Mouse (Mus musculus) thymus, postnatal 14 days (tissue): ENCODE data around the gene Yipf2.

Source experiments
- DNase-seq: peaks from one replicate; pipeline ENCODE4 v3.0.0; 2021

The Yipf2 gene

DNA sequence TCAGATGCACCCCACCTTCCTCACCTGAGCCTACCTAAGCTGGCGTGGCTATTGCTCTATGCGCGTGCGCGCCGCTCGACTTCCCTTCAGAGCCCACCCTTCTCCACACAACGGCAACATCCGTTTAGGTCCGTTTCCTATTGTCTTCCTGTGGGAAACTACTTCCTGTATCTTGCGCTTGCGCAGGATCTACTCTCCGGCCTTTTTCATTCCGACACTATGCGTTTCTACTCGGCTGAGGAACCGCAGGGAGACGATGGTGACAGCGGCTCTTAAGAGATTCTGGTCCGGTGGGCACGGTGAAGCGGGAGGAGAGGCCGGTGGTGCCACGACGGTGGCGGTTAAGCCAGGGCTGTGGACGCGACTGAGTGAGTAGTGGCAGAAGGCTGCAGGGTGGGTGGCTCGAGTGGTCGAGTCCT is at the start of gene Yipf2, which contains the start of gene Timm29:
Gene Yipf2, minus strand, starts transcription at position 126 of the 419 bp plus-strand sequence.
Gene Timm29, plus strand, starts transcription at position 20 of the 419 bp plus-strand sequence.
- DNase-seq, result peak; percentile 92

DNA sequence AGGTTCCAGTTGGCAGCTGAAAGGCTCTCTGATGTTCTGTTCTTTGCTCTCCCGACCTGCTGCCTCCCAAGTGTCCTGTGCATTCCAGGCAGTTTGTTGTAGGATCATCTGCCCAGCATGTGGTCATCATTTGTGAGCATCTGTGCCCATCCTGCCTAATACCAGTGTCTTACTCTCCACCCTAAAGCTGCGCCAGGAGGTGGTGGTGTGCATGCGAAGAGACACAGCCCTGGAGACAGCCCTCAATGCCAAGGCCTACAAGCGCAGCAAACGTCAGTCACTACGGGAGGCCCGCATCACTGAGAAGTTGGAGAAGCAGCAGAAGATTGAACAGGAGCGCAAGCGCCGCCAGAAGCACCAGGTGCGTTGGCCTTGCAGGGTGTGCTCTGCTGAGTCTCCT is 46.4 kb upstream of the Yipf2 start:
- no peak for DNase-seq

DNA sequence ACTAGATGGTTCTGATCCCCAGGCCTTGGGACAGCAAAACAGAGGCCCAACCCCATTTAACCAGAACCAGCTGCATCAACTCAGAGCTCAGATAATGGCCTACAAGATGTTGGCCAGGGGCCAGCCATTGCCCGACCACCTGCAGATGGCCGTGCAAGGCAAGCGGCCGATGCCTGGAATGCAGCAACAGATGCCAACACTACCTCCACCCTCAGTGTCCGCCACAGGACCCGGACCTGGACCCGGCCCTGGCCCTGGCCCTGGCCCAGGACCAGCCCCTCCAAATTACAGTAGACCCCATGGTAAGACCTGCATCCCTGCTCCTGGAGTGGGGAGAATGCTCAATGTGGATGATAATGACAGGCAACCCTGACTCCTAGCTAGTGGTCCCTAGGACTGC is 43.0 kb upstream of the Yipf2 start:
- no peak for DNase-seq

DNA sequence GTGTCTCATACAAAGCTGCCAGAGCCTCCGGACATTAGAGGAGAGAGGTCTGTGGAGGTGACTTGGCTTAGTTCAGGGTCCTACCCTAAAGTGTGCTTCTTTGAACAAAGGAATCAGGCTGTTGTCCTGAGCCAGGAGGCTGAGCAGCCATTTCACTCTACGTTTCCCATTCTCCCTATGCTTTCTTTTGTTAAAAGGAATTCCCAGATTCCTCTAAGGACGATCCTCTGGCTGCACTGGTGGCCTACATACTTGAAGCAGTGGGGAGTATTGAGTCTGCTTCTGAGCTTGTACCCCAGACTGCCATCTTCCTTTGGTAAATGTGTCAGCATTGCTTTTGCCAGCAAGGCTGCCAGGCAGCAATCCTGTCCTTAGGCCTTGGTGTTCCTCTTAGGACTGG is 40.5 kb upstream of the Yipf2 start:
- DNase-seq, result no peak

DNA sequence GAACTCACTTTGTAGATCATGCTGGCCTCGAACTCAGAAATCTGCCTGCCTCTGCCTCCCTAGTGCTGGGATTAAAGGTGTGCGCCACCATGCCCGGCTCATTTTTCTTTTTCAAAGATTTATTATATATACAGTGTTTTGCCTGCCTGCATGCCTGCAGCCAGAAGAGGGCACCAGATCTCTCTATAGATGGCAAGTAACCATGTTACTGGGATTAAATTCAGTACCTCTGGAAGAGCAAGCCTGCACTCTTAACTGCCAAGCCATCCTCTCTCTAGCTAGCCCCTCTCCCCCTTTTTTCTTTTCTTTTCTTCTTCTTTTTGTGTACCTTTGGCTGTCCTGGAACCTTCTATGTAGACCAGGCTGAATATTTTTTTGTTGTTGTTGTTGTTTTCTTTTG is 38.0 kb upstream of the Yipf2 start:
- peak; percentile 77 for DNase-seq

DNA sequence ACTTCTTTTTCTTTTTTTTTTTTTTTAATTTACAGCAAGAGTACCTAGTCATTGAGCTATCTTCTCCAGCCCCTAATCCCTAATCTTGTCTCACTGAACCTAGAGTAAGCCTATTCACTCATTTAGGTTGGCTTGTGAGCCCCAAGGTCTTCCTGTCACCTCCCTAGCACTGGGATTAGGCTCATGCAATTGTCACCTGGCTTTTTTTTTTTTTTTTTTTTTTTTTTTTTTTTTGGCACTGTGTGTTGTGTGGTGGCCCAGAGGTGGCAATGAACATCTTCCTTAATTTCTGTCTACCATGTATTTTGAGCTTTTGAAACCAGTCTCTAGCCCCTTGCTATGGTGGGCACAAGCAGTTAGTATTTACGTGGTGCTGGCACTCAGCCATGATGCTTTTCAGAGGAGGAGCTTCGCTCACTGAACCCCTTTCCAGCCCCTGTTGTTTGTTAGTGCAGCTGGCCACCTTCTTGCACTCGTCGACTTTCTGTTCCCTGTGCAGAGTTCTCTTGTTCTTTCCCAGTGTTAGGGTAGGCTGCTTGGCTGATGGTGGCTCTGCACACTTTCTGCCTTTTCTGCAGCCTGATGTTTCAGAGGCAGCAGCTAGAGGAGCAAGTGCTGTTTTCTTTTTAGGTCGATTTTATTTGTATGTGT is 34.6 kb upstream of the Yipf2 start:
- peak; percentile 52 for DNase-seq

DNA sequence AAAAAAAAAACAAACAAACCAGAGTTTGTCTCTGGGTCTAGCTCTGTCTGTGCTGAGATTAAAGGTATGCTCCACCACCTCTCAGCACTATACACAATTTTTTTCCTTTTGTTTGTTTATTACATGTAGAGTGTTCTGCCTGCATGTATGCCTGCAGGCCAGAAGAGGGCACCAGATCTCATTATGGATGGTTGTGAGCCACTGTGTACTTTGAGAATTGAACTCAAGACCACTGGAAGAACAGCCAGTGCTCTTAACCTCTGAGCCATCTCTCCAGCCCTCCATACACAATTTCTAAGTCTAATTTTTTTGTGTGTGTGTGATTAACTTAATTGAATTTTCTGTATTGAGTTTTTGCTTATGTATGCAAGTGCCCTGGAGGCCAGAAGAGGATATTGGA is 33.9 kb upstream of the Yipf2 start:
- DNase-seq, result peak; percentile 39

DNA sequence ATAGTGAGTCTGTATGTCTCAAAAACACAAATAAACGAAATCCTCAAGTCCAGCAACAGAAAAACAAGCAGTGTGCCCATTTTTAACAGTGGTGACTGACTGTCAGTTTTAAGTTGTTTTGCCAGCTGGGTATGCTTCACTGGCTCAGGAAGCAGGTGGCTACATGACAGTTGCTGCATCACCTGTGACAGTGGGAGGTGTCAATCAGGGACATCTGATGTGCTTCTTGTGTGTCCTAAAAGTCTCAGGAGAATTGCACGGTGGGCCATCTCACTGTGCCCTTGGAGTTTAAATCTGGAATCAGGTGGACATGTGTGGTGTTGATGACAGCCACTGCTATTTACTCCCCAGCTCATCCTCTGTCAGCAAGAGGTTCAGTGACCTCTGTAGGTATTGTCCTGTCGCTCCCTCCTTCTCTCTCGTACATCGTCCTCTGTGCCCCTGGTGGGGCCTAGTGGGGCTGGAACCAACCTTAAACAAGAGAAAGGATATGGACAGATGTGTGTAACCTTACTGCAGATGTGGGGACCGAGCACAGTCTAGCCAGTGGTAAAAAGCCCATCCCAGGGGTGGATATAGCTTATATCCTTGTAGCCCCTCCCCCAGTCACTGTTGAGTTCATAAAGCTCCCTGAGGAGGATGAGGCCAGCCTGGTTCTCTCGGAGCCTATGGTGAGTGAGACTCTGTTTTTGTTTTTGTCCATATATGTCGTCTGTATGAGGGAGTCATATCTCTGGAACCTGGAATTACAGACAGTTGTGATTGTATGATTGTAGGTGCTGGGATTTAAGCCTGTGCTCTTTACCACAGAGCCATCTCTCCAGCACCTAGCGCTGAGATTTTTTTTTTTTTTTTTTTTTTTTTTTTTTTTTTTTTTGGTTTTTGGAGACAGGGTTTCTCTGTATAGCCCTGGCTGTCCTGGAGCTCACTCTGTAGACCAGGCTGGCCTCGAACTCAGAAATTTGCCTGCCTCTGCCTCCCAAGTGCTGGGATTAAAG is 33.0 kb upstream of the Yipf2 start:
- peak; percentile 76 for DNase-seq

DNA sequence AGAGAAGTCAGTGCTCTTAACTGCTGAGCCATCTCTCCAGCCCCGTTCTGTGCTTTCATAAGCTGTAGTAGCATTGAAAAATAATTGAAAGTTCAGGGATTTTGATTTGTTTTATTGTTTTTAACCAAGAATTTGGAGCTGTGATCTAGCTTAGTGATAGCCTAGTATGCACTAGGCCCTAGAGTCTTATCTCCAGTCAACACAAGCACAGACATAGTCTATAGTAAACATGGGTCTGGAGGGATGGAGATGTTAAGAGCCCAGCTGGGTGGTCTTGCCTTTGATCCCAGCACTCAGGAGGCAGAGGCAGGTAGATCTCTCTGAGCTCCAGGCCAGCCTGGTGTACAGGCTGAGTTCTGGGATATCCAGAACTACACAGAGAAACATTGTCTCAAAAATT is 30.0 kb upstream of the Yipf2 start:
- no peak for DNase-seq

DNA sequence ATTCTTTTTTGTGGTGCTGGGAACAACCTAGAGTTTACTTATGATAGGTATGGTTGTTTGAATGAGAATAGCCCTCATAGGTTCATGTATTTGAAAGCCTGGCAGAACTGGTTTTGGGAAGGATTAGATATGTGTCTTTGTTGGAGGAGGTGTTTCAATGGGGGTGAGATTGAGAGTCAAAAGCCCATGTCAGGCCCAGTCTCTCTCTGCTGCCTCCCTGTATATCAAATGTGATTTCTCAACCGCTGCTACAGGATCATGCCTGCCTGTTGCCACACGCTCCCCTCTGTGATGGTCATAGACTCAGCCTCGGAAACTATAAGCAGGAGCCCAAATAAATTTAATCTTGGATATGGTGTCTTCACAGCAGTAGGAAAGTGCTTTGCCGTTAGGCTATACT is 27.6 kb upstream of the Yipf2 start:
- no peak for DNase-seq

DNA sequence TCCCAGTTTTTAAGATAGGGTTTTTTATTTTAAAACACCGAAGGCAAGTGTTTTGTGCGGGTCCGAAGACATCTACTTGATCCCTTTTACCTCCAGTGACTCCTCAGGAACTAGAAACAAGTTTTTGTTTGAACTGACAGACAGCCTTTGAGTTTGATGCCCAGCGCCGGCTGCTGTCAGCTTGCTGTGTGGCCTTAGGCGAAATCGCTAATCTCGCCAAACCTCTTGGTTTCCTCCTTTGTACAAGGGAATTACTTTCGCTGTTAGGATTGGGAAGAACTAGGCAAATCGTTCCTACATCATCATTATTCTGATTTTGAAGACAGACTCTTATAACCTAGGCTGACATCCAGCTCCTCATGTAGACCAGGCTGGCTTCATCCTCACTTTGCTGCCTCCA is 24.4 kb upstream of the Yipf2 start:
- peak; percentile 41 for DNase-seq

DNA sequence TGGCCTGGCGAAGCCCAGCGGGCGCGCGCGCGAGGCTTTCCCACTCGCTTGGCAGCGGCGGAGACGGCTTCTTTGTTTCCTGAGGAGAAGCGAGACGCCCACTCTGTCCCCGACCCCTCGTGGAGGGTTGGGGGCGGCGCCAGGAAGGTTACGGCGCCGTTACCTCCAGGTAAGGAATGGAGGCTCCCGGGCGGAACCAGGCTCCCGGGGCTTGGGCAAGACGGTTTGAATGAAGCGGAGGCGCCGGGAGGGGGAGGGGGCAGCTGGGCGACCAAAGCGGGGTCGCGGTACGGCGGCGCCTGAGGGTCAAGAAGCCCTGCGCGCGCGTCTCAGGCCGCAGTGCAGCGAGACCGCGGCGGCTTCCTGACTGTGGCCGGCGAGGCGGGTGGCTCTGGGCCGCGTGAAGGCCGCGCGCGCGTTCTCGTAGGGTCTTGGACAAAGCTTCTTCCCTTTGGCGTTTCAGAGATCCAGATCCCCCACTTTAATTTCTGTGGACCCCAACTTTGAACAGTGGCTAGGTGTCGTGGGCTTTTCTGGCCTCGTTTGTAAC is 23.7 kb upstream of the Yipf2 start:
- peak; percentile 94 for DNase-seq

DNA sequence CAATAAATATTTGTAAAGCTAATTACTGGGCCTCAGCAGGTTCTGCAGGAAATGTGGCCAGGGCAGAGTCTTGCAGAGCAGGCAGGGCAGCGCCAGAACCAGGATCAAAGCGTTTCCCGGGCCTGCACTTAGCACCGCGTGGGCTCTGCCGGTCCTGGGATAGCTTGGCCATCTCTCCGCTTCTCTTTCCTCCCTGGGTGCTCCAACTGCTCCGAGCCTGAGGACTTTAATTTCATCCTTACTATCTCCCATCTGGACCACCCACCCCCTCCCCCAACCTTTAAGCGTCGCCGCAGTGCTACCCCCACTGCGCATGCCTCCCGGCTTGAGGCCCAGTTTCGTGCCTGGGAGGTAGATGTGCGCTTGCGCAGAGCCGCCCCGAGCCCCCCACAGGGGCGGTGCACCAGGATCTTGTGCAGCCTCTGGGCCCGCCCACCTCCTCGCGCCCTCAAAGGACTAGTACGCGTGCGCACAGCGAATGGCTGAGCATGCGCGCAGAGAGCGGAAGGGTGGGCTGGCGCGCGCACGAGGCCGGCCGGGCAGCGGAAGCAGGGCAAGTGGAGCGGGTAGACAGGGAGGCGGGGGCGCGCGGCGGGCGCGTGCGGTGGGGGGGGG is 23.1 kb upstream of the Yipf2 start, which contains the start of gene Smarca4:
Gene Smarca4, plus strand, starts transcription at position 553 of the 615 bp plus-strand sequence.
- DNase-seq, result peak; percentile 100

DNA sequence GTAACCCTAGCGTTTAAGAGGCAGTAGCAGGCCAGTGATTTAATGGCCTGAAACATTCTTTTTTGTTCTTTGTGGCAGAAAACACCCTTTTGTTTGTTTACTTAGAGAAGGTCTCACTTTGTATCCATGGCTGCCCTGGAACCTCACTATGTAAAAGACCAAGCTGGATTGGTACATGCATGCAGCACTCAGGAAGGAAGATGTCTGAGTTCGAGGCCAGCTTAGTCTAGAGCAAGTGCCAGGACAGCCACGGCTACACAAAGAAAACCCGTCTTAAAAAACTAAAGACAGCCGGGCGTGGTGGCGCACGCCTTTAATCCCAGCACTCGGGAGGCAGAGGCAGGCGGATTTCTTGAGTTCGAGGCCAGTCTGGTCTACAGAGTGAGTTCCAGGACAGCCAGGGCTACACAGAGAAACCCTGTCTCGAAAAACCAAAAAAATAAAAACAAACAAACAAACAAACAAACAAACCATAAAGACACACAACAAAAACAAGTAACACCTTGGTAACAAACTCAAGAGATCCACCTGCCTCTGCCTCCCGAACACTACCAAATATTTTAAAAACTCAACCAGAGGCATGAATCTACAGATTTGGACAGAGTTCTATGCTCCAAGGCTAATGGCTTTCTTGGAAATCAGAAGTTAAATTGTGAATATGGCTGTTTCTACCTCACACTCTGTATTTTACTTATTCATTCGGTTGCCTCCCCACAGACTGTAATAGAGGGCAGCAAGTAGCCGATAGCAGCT is 22.4 kb upstream of the Yipf2 start:
- no peak for DNase-seq

DNA sequence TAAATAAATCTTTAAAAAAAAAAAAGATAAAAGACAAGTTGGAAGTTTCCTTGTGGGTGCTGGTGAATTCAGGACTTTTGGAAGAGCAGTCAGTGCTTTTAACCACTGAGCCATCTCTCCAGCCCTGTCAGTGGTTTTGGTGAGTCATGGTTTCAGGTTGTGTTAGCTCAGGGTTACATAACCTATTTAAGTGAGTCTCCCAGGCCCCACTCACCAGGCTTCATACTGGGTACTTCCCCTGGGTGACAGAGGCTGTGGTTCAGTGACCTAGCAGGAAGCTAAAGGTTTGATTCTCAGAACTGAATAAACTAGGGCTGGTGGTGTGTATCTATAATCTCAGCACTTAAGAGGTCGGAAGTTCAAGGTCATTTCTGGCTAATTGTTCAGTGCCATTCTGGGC is 17.2 kb upstream of the Yipf2 start:
- DNase-seq, result peak; percentile 78

DNA sequence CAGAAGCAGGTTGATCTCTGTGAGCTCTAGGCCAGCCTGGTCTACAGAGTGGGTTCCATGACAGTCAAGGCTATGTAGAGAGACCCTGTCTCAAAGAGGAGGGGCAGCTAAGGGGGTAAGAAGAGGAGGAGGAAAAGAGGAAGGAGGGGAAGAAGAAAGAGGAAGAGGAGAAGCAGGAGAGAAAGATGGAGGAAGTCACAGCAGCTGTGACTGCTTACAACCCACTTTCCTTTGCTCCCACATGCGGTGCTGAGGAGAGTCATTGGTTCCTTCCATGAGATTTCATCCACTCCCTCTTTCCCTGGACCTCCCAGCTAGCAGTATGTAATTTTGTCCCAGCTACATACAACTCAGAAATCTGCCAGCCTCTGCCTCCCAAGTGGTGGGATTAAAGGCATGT is 14.0 kb upstream of the Yipf2 start:
- DNase-seq, result no peak

DNA sequence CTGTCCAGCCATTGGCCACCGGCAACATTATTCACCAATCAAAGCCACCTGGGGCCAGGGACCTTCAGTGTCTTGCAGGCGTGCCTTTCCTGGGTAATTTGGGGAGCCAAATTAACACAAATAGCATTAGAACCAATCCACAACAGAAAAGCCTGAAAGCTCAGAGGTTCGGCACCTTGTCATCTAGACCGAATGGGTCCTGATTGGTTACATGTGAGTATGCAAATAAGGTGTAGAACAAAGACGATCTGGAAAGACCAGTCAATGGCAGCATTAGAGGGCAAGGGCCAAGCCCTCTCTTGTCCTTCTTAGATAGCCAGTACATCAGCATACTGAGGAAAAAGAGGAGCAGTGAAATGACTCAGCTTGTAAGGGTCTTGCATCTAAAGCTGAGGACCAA is 13.2 kb upstream of the Yipf2 start:
- no peak for DNase-seq

DNA sequence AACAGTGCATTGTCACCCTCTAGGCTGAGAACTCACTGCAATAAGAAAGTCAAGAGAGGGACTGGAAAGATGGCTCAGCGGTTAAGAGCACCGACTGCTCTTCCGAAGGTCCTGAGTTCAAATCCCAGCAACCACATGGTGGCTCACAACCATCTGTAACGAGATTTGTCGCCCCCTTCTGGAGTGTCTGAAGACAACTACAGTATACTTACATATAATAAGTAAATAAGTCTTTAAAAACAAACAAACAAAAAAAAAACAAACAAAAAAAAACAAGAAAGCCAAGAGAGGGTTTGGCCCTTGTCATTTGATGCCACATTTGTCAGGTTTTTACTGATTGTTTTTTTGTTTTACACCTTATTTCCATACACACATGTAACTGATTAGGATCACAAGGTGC is 11.5 kb upstream of the Yipf2 start:
- no peak for DNase-seq

DNA sequence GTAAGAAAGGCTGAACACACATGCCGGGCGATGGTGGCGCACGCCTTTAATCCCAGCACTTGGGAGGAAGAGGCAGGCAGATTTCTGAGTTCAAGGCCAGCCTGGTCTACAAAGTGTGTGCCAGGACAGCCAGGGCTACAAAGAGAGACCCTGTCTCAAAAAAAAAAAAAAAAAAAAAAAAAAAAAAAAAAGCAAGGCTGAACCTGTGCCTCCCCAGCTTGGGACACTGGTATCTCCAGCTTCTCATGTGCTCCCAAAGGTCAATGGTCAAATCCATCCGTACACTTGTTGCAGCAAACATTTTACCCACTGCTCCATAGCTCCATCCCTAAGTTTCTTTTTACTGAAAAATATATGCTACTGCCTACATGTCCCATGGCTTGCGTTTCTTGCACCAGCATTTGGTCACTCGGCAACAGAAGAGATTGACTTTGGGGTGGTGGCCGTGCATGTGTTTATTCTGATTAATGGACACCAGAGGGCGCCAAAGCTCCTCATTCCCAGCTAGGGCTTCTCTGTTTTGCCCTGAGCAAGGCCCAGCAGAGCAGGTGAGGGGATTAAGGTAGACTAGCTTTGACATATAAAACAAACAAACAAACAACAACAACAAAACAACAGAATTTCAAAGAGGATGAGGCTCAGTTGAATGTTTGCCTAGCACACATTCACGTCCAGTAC is 9.2 kb upstream of the Yipf2 start:
- peak; percentile 75 for DNase-seq

DNA sequence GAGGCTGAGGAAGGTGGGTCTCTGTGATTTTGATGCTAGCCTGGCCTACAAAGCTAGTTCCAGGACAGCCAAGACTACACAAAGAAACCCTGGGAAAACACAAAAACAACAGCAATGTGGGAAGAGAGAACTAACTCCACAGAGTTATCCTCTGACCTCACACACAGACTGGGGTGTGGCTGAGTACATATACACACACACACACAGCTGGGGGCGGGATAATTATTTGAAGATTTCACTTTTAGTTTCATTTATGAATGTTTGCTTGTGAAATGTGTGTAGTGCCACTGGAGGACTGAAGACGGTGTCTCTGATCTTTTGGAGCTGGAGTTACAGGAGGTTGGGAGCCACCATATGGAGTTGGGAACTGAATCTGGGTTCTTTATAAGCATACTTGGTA is 8.4 kb upstream of the Yipf2 start:
- no peak for DNase-seq

DNA sequence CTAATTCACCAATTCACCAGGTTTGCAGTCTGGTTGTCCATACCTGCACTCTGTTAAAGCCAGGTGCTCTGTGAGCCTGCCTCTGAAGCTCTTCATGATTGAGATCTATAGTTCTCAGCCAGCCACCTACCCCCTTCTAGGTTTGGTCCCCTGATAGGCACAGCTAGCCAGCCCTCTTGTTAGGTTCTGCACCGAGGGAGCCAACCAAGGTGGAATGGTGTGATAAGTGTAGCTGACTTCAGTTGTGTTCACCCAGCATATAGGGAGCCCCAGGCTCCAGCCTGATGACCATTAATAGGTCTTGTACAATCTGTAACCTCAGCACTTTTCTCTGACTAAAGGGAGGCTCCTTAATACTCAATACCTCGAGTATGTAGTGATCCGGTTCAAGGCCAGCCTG is 7.6 kb upstream of the Yipf2 start:
- DNase-seq, result no peak

DNA sequence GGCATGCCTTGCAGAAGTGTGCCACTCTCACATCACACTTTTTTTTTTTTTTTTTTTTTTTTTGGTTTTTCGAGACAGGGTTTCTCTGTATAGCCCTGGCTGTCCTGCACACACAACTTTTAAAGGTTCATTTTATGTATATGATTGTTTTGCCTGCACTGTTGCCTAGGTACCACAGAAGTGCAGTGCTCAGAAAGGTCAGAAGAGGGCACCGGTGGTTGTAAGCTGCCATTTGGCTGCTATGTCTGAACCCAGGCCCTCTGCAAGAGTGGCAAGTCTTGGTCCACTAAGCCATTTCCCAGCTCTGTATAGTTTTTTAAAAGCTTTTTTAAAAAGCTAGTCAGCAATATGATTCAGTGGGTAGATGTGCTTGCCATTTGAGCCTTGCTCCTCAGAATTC is 5.6 kb upstream of the Yipf2 start:
- DNase-seq, result peak; percentile 66
